Mouse (Mus musculus): ENCODE results near the gene Gm340. TPM values are rescaled to one million over a fixed set of nuclear protein-coding genes. Genes with fewer than 3 reads are reported as not detected.

Gm340 gene
- total and polyA plus RNA-seq, 3 experiments = 3.3 to 5.3 (median 4.5) TPM

- no peak for TF ChIP-seq TCF12 (IDR thresholded peaks at IDR 0.05; ENCODE audit: low read depth, low read length)
- no peak for TF ChIP-seq MXI1 (IDR thresholded peaks at IDR 0.05; ENCODE audit: low read depth, low read length)
These were observed 5.5 kb downstream of the Gm340 start (continued) for GRCm38 (mm10) chr19:41587431-41588222.

DNA sequence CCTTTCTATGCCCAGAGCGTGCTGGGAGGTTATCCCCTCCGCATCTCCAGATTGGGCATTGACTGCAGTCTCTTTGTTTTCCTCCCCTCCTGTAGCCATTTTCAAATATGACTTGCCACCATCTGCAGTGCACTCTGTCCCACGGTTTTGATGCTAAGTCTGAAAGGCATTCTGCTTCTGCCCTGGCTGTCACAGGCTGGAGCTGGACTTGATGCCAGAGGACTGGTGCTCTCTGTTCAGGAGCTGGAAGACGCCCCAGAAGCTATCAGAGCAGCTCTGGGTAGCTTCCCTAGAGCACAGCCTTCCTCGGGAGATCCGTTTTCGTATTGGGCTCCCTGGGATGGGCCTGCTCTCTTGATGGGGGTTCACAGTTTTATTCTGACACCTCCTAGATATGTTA, 6.9 kb downstream of the Gm340 start:
- H3K79me2 ChIP-seq (replicated peaks; ENCODE audit: control insufficient read depth, extremely low read depth, insufficient read depth, poor library complexity, severe bottlenecking) = no peaks in the 10 kb centered on the region
- DNase-seq (ENCODE audit: extremely low read depth) = no peak
- peaks cover 7 to 39% of the 10 kb centered on the region in 2 experiments for H3K36me3 ChIP-seq (replicated peaks in 1 of 2; ENCODE audit: control insufficient read depth in 1 of 2, insufficient read depth in 1 of 2, low read length in 1 of 2)
- no peak overlapping the region for H3K4me3 ChIP-seq (replicated peaks in 1 of 3; ENCODE audit: low read depth in 2 of 3, low read length in 2 of 3, poor library complexity in 1 of 3)
- TF ChIP-seq POLR2AphosphoS2 (IDR thresholded peaks at IDR 0.05; ENCODE audit: low read depth, low read length) (no peak), SMC3 (IDR thresholded peaks at IDR 0.05; ENCODE audit: low read depth, low read length) (no peak), USF1 (IDR thresholded peaks at IDR 0.05; ENCODE audit: low read depth, low read length) (no peak)
- no peak overlapping the region for H3K4me2 ChIP-seq (ENCODE audit: insufficient read depth, low read depth, poor library complexity, severe bottlenecking)
- H3K27ac ChIP-seq (ENCODE audit: insufficient read depth, low read depth) = no peak overlapping the region
- H3K9ac ChIP-seq (ENCODE audit: insufficient read depth, low read depth) = no peak overlapping the region
- H3K27me3 ChIP-seq (replicated peaks) = no peaks in the 10 kb centered on the region
- in situ Hi-C loops (cut with MboI; ENCODE audit: low pct_ligation_motif_present, low pct_unique_long_range_greater_than_20kb, low sequenced_read_pairs) (no loop called here), dilution Hi-C loops (cut with MboI; ENCODE audit: extremely low pct_ligation_motif_present, extremely low pct_unique_long_range_greater_than_20kb, low sequenced_read_pairs) (no loop called here)
- H3K9me3 ChIP-seq (replicated peaks; ENCODE audit: low read length) = no peaks in the 10 kb centered on the region
- peaks cover 7 to 36% of the 10 kb centered on the region in 2 experiments for H3K4me1 ChIP-seq (ENCODE audit: control insufficient read depth in 1 of 2, insufficient read depth in 2 of 2)

DNA sequence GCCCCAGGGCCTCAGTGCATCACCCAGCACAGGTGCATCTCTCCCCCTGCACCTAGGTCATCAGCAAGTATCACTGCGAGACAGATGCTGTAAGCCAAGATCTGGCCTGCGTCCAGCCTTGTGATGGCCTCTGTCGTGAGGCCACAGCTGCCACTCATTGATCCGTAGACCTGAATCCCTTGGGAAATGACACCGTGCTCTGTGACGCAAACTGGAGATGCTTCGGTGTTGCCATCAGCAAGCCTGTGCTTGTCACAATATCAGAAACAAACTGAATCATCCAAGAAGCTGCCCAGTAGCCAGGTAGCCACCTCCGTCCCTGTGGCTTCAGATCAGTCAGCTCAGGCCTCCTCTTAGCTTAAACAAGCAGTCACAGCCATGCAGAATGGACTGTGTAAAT, 7.5 kb downstream of the Gm340 start:
- no peaks in the 10 kb centered on the region for H3K9me3 ChIP-seq (replicated peaks; ENCODE audit: low read length)
- no peak overlapping the region for H3K9ac ChIP-seq (ENCODE audit: insufficient read depth, low read depth)
- H3K36me3 ChIP-seq (replicated peaks in 1 of 2; ENCODE audit: control insufficient read depth in 1 of 2, insufficient read depth in 1 of 2, low read length in 1 of 2) = peaks cover 5 to 32% of the 10 kb centered on the region in 2 experiments
- H3K4me1 ChIP-seq (ENCODE audit: control insufficient read depth in 1 of 2, insufficient read depth in 2 of 2) = peaks cover 7 to 36% of the 10 kb centered on the region in 2 experiments
- no peak overlapping the region for H3K4me3 ChIP-seq (replicated peaks in 1 of 3; ENCODE audit: low read depth in 2 of 3, low read length in 2 of 3, poor library complexity in 1 of 3)
- H3K4me2 ChIP-seq (ENCODE audit: insufficient read depth, low read depth, poor library complexity, severe bottlenecking) = no peak overlapping the region
- H3K27ac ChIP-seq (ENCODE audit: insufficient read depth, low read depth) = no peak overlapping the region
- DNase-seq (ENCODE audit: extremely low read depth) = peak; percentile 35
- H3K27me3 ChIP-seq (replicated peaks) = no peaks in the 10 kb centered on the region
- in situ Hi-C loops (cut with MboI; ENCODE audit: low pct_ligation_motif_present, low pct_unique_long_range_greater_than_20kb, low sequenced_read_pairs) = no loop called here
- no peaks in the 10 kb centered on the region for H3K79me2 ChIP-seq (replicated peaks; ENCODE audit: control insufficient read depth, extremely low read depth, insufficient read depth, poor library complexity, severe bottlenecking)
- TF ChIP-seq CHD1 (IDR thresholded peaks at IDR 0.05; ENCODE audit: low read depth, low read length) = peak; percentile 63; the same call in 1 of the 2 replicates
- TF ChIP-seq RAD21 (IDR thresholded peaks at IDR 0.05; ENCODE audit: low read depth, low read length) = no peak
- peak; percentile 74; the same call in 1 of the 2 replicates for TF ChIP-seq TCF12 (IDR thresholded peaks at IDR 0.05; ENCODE audit: low read depth, low read length)
- TF ChIP-seq JUN (IDR thresholded peaks at IDR 0.05; ENCODE audit: insufficient read depth, low read depth, low read length) = no peak
- peak; percentile 61 for TF ChIP-seq ETS1 (conservative IDR thresholded peaks at IDR 0.05; ENCODE audit: low read depth, low read length)
- TF ChIP-seq RCOR1 (conservative IDR thresholded peaks at IDR 0.05; ENCODE audit: low read depth, low read length) = no peak
- no peak for TF ChIP-seq ZMIZ1 (IDR thresholded peaks at IDR 0.05; ENCODE audit: low read depth, low read length)
- peak; percentile 36; the same call in 1 of the 2 replicates for TF ChIP-seq IRF4 (IDR thresholded peaks at IDR 0.05; ENCODE audit: low read depth, low read length)
- TF ChIP-seq ELF1 (IDR thresholded peaks at IDR 0.05; ENCODE audit: low read depth, low read length) = no peak
- peak; percentile 22; the same call in 1 of the 2 replicates for TF ChIP-seq EP300 (IDR thresholded peaks at IDR 0.05; ENCODE audit: low read length)
- dilution Hi-C loops (cut with MboI; ENCODE audit: extremely low pct_ligation_motif_present, extremely low pct_unique_long_range_greater_than_20kb, low sequenced_read_pairs) = no loop called here
